Mouse (Mus musculus): ENCODE results near the gene S100a3. TPM values are rescaled to one million over a fixed set of nuclear protein-coding genes. Genes with fewer than 3 reads are reported as not detected.

S100a3 gene
- total RNA-seq (2022) = not detected

DNA sequence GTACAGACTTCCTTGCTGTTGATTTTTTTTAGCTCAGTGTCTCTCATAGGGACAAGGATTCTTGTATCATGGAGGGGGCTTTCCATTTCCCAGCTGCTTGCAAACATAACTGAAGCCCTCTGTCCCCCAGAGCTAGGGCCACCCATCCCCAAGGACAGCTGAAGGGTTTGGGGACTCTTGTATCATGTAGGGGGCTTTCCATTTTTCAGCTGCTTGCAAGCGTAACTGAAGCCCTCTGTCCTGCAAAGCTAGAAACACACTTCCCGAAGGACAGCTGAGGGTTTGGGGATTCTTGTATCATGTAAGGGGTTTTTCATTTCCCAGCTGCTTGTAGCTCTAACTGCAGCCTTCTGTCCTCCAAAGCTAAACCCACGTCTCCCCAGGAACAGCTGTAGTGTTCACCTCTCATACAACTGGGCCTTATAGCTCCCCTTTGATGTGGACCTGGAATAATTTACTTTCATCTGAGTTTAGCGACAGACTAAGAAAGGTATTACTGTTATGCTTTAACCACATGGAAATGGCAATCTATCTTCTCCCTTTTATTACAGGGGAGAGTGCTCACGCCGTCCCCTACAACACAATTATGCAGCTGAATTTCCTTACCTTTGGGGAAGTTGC lies at the start of gene S100a3:
TSS of gene S100a3 (plus strand) at position 571 of the 621 bp plus-strand sequence.
- DNase-seq (ENCODE audit: low spot score) = no peak

DNA sequence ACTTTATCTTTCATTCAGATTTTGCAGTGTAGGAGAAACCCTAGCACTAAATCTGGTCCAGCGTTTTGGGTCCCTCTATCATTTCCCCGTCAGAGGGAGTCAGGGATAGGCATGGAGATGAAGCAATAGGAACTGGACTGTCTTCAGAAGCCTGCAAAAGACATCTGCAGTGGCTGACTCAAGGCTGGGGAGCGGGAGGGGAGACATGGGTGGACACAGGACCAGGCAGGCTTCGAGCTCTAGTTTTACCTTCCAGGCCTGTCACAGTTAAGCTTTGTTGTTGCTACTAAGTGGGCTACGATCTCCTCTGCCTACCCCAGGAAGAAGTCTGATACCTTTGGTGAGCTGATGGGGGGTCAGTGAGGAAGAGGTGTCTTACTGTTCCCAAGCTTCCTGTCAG lies 48.1 kb upstream of the S100a3 start:
- no peak for DNase-seq (ENCODE audit: low spot score)

DNA sequence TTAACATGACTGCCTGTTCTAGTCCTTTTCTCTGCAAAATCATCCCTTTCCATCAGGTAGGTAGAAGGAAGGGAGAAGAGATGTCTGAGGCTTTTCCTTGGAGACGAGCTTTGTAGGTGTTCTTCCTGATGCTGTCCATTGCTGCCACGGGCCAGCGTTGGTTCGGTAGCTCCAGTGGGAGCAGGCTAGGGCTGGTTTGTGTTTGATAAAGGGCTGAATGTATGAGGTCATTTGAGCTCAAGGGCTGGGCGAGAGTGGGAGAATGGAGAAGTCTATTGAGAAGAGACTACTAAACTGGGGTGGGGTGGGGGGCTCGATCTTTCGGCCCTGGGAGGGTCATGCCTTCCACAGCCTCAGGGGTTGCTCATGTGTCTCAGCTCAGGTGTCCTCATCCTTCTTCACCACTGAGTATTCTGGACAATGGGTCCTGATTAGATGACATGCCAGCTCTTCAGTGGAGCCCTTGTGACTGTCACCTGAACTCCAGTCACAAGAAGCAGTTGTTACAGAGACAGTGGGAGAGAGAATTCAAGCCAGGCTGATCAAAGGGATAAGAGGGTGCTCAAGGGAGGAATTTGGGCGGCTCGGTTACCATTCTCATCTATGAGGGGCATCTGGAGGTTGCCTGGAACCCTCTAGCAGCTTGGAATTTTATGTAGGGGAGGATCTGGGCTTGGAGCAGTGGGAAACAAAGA lies 47.3 kb upstream of the S100a3 start:
- DNase-seq (ENCODE audit: low spot score) = no peak

DNA sequence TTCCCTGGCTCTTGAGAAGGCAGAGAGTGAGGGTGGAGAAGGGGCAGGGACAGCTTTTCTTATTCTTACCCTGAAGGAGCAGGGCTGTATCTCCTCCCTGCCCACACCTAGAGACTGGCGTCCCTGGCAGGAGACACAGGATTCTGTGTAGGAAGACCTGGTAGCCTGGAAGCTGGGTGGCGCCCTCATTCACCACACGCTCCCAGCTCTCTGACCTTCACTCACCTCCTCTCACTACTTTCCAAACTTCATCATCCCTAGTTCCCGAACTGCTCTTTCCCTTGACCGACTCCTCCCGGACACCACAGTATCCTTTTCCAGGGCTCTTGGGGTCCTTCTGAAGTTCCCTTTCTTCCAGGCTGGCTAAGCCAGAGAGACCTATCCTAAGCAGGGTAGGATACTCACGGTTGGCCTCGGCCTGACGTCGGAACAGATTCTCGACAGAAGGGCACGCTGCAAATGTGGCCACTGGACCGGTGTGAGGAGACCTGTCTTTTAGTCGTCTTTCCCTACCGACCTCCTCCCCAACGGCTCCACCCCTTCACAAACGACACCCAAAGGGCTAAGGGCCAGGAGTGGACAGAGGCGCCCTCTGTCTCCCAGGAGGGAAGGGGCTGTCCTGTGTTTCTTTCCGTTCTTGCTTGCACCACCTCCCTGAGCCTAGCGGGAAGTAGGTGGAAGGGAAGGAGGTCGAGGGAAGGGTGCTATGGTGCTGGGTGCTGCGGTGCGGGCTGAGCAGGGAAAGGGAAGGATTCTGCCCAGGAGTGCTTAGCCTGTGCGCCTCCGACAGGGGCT lies 46.4 kb upstream of the S100a3 start, which contains the start of the genes S100a1 and S100a13:
TSS of gene S100a1 (minus strand) at position 597 of the 795 bp plus-strand sequence.
TSS of gene S100a13 (plus strand) at position 640 of the 795 bp plus-strand sequence.
- DNase-seq (ENCODE audit: low spot score) = peak; percentile 87

DNA sequence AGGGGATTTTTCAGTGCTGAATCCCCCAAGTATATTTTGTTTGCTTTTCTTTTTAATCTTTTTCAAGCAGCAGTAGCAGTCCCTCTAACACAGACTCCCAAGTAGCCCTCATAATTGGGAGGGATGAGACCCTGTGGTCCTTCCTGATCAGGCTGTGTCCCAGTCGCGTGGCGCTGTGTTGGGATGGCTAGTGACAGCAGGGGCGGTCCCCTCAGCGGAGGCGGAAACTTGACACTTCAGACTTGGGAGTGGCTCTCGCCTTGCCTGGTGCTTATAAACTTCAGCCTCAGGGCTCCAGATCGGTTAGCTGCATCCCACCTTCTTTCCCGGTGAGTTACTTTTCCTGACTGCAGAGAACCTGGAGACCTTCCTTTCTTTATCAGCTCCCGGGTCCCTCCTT lies 45.7 kb upstream of the S100a3 start:
- peak; percentile 86 for DNase-seq (ENCODE audit: low spot score)

DNA sequence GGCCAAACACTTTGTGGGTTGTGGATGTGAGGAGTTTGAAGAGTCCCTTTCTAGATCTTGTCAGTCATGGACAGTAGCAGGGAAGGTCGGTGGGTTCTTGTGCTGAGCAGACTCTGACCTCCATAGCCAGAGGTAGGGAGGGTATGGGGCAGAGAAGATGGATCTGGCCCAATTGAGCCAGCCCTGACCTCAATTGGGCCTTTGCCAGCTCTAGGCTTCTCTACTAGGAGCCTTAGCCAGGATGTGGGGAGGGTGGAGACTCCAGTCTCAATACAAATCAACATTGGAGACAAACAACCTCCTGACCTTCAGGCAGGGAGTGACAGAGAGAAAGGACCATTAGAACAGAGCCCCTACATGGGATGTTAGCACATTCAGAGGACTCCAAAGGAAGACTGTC lies 45.1 kb upstream of the S100a3 start:
- DNase-seq (ENCODE audit: low spot score) = peak; percentile 55

DNA sequence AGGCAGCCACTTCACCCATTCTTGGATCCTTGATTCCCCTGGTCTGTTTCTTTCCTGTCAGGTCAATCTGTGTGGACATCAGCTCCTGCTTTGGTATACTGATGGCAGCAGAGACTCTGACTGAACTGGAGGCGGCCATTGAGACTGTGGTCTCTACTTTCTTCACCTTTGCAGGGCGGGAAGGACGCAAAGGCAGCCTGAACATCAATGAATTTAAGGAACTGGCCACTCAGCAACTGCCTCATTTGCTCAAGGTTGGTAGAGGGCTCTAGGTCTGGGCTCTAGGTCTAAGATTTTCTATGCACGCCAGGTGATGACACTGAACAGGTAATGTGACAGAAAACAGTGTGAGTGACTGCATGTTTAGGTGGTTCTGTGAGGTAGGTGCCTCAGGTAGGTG lies 44.6 kb upstream of the S100a3 start:
- no peak for DNase-seq (ENCODE audit: low spot score)

DNA sequence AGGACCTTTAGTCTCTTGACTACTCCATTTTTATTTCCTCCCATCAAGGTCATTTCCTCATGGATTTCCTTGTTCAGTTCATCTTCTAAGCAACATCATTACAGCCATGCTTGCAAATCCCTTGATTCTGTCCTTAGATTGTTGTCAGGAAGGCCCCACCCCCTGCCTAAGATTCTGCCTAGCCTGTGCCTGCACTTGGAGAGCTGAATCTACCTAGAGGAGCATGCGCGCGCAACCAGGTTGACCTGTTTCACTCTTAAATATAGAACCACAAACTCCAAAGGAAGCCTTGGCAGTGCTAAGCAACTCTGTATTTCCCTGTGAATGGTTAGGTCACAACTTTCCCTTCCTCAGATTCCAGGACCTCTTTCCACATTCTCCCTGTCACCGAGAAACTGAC lies 42.7 kb upstream of the S100a3 start:
- no peak for DNase-seq (ENCODE audit: low spot score)

DNA sequence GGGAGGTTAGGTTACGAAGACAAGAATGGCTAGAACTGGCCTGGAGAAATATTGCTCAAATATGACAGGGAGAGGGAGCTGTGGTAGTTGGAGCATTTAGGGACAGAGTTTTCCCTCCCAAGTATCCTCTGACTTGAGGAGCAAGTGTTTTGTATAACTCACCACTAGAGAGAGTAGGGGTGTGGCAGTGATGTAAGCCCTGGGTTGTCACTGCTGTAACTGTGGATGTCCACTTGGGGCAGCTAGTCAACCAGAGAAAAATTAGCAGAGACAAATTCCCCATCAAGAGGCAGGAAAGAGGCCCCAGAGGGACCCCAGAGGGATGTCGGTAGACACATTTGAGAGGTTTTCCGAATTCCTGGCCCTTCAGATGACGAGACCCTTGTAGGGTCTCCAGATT lies 35.0 kb upstream of the S100a3 start:
- peak; percentile 76 for DNase-seq (ENCODE audit: low spot score)

DNA sequence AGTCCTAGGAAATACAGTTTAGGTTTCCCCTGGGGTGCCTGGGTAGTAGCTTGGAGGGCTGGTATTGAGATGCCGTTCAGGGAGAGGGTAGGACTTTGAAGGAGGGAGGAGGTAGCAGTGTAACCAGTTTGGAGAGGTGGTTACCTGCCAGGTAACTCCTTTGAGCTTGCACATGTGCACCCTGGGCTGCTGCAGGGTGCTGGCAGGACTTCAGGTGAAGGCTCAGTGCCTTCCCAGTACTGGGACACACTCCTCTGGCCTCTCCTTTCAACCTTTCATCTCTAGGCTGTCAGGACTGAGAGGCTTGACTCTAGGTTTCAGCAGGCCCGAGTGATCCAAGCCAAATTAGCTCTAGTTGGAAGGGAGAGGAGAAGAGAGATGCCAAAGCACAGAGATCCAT lies 34.3 kb upstream of the S100a3 start:
- no peak for DNase-seq (ENCODE audit: low spot score)

DNA sequence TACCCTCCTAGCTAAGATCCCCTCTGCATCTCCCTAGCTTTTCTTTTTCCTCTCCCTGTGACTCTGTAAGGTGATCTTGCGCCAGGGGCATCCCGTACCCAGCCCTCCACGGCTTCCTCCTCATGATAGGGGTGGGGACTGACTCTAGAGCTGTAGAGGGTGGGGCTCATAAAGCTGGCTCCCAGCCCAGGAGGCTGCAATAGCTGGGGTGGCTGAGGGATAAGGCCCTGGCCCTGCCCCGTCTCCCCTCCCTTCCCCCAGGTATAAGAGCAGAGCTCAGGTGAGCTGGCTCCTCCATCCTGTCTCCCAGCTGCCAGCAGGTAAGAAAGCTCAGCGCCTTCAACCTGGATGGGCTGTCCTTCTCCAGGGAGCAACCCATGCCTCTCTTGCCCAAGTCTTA lies 33.8 kb upstream of the S100a3 start, which contains the start of gene S100a14:
TSS of gene S100a14 (plus strand) at position 277 of the 400 bp plus-strand sequence.
- no peak for DNase-seq (ENCODE audit: low spot score)

DNA sequence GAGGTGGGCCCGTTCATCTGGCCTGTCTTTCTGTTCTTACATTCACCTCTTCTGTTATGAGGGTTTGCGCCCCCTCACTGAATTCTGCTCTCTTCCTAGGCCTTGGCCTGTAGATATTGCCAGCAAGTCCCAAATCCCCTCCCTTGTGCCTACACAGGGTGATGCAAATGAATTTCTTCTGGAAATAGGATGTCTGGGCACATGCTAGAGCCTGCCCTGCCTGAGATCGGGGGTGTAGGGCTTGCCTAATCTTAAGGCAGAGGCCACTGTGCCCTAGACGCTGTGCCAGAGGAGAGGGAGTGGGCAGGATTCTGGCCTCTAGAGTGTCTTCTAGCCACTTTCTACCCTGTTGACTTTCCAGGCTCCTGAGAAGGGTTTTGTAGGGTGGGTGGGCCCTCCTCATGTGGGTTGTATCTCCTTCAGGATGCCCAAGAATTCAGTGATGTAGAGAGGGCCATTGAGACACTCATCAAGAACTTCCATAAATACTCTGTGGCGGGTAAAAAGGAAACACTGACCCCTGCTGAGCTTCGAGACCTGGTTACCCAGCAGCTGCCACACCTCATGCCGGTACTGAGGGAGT lies 33.0 kb upstream of the S100a3 start:
- no peak for DNase-seq (ENCODE audit: low spot score)

DNA sequence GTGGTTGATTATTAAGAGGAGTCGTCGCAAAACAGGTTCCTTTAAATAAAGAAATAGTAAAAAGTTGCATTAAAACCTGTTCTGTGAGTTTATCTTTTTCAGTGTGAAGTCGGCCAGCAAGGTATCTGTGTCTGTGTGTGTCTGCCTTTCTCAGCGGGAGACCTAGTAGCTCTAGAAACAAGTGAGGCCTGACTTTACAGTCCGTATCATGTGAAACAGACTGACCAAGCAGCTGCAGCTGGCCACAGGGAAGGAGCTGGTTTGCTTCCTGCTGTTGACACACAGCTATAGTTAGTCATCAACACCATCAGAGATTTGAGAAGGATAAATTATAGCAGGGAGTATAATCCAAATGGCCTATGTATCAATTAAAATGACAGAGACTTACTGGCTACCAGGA lies 28.7 kb upstream of the S100a3 start:
- no peak for DNase-seq (ENCODE audit: low spot score)

DNA sequence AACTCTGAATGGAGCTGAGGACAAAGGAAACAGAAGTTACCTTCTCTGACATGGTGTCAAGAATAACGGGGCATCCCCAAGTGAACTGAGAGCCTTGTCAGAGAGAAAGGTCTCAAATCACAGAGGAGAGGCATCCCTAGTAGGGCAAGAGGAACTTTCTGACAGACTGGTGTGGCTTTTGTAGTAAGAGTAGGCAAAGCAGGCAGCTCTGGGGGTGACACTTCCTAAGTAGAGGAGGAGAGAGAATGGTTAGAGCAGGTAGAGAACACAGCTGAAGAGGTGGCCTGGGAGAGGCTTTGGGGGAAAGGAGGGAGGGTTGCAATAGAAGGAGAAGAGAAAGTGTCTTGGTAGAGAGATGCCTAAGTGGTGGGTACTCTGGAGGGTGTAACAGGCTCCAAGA lies 24.9 kb upstream of the S100a3 start:
- no peak for DNase-seq (ENCODE audit: low spot score)

DNA sequence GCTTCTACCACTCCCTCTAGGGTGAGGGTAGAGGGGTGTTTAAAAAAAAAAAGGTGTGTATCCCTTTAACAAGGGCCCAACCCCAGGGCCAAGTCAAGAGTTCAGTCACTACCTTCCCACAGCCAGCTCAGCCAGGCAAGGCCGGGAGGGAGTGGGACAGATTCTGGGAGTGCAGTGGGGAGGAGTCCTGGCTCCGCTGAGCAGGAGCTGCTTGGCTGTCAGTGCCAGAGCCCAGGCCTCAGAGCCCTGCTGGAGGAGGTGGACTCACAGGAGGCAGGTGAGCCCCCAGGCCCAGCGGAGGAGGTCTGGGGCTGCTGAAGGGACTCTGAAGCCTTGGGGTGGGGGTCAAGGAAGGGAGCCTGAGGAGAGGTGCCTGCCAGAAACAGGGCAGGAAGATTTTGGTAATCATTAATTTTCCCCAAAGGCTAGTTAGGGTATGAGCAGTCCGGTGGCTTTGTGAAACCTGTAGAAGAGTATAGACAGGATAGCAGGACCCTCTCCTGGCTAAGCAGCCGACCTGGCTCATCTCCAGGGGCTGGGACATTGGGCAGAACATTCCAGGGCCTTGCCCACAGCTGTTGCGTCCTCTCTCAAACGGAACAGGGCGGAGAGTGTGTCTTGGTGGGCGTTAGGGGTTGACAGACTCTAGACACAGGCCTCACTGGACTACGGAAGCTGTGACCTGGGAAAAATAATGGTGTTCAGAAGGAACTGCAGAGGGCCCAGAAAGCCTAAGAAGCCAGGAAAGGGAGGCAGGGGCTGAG lies 23.1 kb upstream of the S100a3 start, which contains the start of gene S100a16:
TSS of gene S100a16 (plus strand) at position 114 of the 764 bp plus-strand sequence.
- DNase-seq (ENCODE audit: low spot score) = peak; percentile 84

DNA sequence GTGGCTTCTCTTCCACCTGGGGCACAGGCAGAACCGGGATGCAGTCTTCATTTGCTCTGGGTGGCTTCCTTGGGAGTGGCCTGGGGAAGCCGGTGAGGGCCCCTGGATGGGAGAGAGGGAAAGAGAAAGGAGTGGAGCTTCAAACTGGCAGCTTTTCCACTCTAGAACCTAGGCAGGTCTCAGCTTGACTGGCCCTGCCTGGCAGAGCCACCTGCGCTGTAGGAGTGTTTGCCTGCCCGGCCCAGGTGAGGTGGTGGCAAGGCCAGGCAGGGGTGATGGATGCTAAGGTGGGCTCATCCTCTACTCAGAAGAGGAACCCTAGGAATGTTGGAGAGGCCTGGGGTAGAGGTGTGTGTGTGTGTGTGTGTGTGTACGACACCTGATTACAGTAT lies 22.5 kb upstream of the S100a3 start:
- DNase-seq (ENCODE audit: low spot score) = no peak

DNA sequence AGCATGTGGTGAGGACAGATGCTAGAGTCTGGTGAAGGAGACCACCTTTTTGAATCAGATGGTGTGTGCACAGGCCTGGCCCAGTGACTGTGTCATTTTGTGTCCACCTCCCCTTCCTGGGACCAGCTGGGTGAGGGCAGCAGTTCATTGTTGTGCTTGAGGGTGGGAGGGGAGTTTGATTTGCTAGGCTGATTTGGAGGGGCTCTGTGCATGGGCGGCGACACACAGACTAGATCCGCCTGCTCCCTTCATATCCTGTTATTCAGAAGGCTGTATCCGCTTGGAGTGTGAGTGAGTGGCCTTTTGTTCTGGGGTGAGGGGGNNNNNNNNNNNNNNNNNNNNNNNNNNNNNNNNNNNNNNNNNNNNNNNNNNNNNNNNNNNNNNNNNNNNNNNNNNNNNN lies 19.5 kb upstream of the S100a3 start:
- DNase-seq (ENCODE audit: low spot score) = peak; percentile 78

DNA sequence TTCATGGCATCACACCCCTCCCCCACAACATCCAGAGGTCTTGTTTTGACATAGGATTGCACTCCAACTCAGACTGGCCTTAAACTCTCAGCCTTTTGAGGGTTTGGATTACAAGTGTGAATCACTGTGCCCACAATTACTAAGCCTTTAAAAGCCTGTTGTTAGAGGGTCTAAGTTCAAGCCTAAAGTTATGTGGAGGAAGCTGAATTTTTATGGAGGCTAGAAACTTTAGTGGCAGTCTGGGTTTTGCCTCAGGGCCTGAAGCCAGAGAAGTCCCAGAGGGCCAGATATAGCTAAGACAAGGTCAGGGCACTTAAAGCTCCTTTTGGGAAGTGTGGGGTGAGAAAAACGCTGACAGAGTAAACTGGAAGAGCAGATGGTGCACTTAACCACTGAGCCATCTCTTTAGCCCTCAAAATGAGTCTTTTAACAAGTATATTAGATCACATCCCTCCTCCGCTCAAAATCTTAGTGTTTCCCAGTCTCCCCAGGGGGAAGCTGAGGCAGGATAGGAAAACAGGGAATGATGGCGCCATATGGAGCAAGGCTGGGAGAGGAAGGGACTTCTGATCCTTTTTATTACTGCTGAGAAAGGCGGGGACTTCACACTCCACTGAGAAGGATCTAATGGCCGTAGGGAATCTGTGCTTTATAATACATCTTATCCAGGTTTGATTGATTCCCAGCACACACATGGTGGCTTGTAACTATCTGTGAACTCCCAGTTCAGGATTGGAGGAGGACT lies 10.5 kb upstream of the S100a3 start:
- DNase-seq (ENCODE audit: low spot score) = no peak

DNA sequence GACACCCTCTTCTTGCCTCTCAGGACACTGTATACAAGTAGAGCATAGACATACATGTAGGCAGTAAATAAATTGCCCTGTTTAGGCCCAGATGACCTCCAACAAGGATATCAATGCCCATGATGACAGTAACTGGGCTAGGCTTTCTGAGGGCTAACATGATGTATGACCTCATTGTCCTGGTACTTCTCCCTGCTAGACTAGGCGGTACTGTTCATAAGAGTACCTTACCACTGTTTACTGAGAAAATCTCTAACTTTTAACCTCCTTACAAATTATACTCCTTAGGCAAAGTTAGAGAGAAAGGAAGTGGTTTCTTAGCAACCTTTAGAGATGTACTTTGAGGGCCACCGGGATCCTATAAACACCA lies 10.0 kb upstream of the S100a3 start:
- no peak for DNase-seq (ENCODE audit: low spot score)

DNA sequence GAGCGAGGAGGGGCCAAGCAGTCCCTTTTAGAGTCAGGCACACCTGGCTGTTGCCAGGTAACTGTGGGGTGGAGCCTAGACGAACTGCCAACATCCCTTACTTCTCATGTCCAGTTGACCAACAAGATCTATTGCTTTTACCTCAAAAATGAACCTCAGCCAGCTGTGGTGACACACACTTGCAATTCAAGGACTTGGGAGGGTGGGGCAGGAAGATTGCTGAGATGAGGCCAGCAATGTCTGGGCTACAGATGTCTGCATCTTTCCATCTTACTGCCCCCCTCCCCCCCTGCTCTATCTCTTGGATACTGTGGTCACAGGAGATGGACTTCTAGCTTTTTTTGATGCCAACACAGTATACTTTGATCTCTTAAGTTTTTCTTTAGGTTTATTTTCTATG lies 8.1 kb upstream of the S100a3 start:
- DNase-seq (ENCODE audit: low spot score) = no peak

DNA sequence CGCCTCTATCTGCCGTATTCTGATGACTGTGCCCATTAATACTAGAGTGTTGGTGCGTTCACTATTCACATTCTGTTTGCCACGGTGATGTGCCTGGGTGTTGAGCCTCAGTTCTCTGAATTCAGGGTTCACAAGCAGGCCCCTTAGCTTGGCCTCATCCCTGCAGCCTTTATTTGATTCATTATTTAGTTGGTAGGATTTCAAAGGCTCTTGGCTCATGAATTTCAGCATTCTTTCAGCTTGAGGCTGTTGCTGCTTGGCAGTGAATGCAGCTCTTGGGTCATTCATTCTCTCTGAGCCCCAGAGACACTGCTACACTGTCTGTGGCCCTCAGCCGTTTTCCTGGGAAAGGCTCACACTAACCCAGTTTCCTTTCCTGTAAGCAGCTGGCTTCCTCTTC lies 4.4 kb upstream of the S100a3 start:
- DNase-seq (ENCODE audit: low spot score) = peak; percentile 45
